Mouse (Mus musculus): ENCODE results near the gene Tmem222.

DNA sequence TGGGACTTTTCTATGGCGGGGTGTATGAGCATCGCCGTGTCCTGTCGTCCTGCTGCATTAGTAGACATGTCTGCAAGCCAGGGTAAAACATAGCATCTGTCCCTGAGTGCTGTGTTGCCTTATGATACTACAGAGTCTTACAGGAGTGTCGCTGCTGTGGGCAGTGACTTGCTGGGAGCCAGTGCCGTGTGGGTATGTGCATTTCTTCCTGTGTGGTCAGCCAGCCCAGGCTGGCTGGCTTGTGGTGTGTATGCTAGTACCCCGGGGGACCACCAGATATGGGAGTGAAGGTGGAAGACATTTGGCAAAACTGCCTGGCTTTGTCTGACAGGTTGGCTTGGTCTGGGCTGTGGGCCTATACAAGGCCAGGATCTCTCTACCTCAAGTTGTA is 15.2 kb downstream of the Tmem222 start:
- no peak for TF ChIP-seq TBP (IDR thresholded peaks at IDR 0.05; ENCODE audit: low read depth, low read length)
- TF ChIP-seq USF2 (IDR thresholded peaks at IDR 0.05; ENCODE audit: borderline replicate concordance in 1 of 2, insufficient read depth in 1 of 2, low read depth in 1 of 2, low read length in 2 of 2) = no peak
- no peak for TF ChIP-seq CTCF (IDR thresholded peaks at IDR 0.05 in 2 of 3, conservative IDR thresholded peaks at IDR 0.05 in 1 of 3; ENCODE audit: control insufficient read depth in 1 of 3, insufficient read depth in 1 of 3, low read depth in 2 of 3, low read length in 3 of 3, poor library complexity in 1 of 3, severe bottlenecking in 1 of 3)
- no peak for TF ChIP-seq POLR2A (IDR thresholded peaks at IDR 0.05; ENCODE audit: control insufficient read depth in 1 of 2, insufficient read depth in 1 of 2, low read depth in 1 of 2, low read length in 2 of 2, poor library complexity in 1 of 2)
- TF ChIP-seq USF1 (IDR thresholded peaks at IDR 0.05; ENCODE audit: low read depth, low read length) = no peak
- no peak for TF ChIP-seq TAL1 (IDR thresholded peaks at IDR 0.05; ENCODE audit: low read length)
- no peak for TF ChIP-seq SMC3 (IDR thresholded peaks at IDR 0.05; ENCODE audit: low read depth, low read length)
- no peak for TF ChIP-seq EP300 (IDR thresholded peaks at IDR 0.05; ENCODE audit: low read depth in 1 of 2, low read length in 2 of 2)
- TF ChIP-seq E2F4 (IDR thresholded peaks at IDR 0.05; ENCODE audit: borderline replicate concordance, low read depth, low read length) = no peak
- no peak for TF ChIP-seq CHD2 (IDR thresholded peaks at IDR 0.05; ENCODE audit: low read length)
- no peak for TF ChIP-seq NELFE (IDR thresholded peaks at IDR 0.05; ENCODE audit: low read depth, low read length)
- TF ChIP-seq MYB (IDR thresholded peaks at IDR 0.05; ENCODE audit: low read depth, low read length) = no peak
- no peak for TF ChIP-seq TCF12 (IDR thresholded peaks at IDR 0.05; ENCODE audit: low read depth, low read length)
- TF ChIP-seq MAX (IDR thresholded peaks at IDR 0.05; ENCODE audit: low read length) = no peak
